Mouse (Mus musculus): ENCODE results near the gene Ankrd11. TPM values are rescaled to one million over a fixed set of nuclear protein-coding genes. Genes with fewer than 3 reads are reported as not detected.
"Not testable (repeated sequence)": the region's sequence is repeated elsewhere in the genome, so short reads cannot be mapped to it uniquely, and the experiment has no call there.

Ankrd11 gene
- polyA plus RNA-seq, 1 experiment from 2014 or later = 94.4 TPM

DNA sequence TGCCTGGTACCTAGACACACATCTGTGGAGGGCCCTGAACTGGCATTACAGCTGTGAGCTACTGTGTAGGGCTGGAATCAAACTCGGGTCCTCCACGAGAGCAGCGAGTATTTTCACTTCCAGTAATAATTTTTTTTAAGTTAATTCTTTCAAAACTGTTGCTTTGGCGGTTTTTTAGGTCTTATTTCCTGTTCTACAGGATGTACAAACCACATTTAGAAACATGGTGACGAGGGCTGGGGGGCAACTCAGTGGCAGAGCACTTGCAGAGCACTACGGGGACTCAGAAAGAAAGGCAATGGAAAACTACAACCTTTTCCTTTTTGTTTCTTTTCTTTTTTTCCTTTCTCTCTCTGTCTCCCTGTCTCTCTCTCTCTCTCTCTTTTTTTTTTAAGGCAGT, 7.9 kb downstream of the Ankrd11 start:
- Histone ChIP-seq H3K27ac (ENCODE audit: low read depth, low read length) (no peak overlapping the region), H3K4me2 (ENCODE audit: low read depth, low read length, severe bottlenecking) (no peak overlapping the region), H3K9me3 (ENCODE audit: control insufficient read depth, low read length) (no peaks in the 10 kb centered on the region), H3K4me1 (replicated peaks; ENCODE audit: control insufficient read depth, insufficient read depth, low read length) (peaks cover 2% of the 10 kb centered on the region; the same call in 1 of the 2 replicates), H3K4me3 (ENCODE audit: low read depth, low read length) (no peak overlapping the region), H3K9ac (ENCODE audit: low read length) (no peak overlapping the region), H3K36me3 (ENCODE audit: control insufficient read depth, insufficient read depth, low read length) (no peaks in the 10 kb centered on the region), H3K27me3 (ENCODE audit: control insufficient read depth, insufficient read depth, low read length) (no peaks in the 10 kb centered on the region)
- ATAC-seq (replicated peaks; ENCODE audit: low FRiP score) (no peak), DNase-seq (ENCODE audit: low spot score) (no peak)
- 92% methylated on average over 6 of the region's 6 CpGs for WGBS

DNA sequence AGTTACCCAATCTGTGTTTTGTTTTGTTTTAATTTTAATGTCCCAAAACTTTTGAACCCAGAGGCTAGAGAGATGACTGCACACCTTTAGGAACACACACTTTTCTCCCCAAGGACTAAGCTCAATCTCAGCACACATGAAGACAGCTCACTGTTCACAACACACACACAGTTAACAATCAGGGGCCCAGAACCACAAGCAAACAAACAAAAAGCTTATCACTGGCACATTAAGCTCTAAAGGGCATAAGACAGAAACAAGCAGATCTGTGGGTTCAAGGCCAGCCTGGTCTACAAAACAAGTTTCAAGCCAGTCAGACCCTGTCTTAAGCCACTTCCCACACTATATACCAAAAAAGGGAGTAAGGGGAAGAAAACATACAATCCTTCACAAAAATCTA, 8.6 kb downstream of the Ankrd11 start:
- DNase-seq (ENCODE audit: low spot score) (no peak), ATAC-seq (replicated peaks; ENCODE audit: low FRiP score) (no peak)
- Histone ChIP-seq H3K27me3 (ENCODE audit: control insufficient read depth, insufficient read depth, low read length) (no peaks in the 10 kb centered on the region), H3K4me3 (ENCODE audit: low read depth, low read length) (no peak overlapping the region), H3K4me1 (replicated peaks; ENCODE audit: control insufficient read depth, insufficient read depth, low read length) (0 out of 2 replicates have a peak, but pooled peaks cover 2% of the 10 kb centered on the region), H3K9ac (ENCODE audit: low read length) (no peak overlapping the region), H3K36me3 (ENCODE audit: control insufficient read depth, insufficient read depth, low read length) (no peaks in the 10 kb centered on the region), H3K9me3 (ENCODE audit: control insufficient read depth, low read length) (no peaks in the 10 kb centered on the region), H3K27ac (ENCODE audit: low read depth, low read length) (no peak overlapping the region), H3K4me2 (ENCODE audit: low read depth, low read length, severe bottlenecking) (no peak overlapping the region)

DNA sequence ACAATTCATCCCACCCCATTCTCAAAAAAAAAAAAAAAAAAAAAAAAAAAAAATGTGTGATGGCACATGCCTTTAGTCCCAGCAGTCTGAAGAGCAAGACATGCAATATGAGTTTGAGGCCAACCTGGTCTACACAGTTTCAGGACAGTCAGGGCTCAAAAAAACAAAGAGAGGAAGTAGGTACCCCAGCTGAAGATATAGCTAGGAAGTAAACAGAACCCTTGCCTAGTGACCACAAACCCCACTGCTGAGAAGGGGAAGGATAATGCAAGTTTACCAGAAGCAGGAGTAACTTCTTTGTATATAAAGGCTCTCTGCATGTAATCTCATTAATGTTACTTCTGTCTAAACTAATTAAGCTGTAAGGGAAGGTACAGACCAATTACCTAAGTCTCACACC, 9.3 kb downstream of the Ankrd11 start:
- DNase-seq (ENCODE audit: low spot score) (no peak), ATAC-seq (replicated peaks; ENCODE audit: low FRiP score) (no peak)
- no peak overlapping the region for H3K4me3 ChIP-seq (ENCODE audit: low read depth, low read length)

DNA sequence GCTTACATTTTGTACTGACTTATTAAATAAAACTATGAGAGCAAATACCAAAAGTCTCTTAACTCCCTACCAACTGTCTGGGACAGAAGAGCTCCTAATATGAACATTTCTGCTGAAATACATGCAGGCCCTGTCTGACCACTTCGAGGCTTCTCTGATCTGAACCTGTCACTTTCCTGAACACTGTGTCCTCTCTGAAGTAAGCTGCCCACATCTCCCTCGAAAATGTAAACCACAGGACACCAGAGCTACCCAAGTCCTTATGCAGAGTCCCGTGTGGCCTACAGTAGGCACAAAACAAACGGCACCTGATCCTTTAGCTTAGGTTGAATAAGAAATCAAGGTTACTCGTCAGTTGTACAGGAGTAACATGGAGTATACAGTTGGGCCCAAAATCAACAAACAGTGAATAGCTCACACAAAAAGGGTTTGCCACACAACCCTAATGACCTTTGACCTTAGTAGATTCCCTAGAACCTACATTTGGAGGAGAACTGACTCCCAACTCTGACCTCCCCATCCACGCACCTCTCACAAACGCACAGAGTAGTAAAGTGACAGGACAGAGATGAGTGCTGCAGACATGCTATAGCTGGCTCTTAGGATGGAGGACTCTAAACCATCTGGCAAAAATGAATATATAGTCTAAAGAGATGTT, 10.6 kb downstream of the Ankrd11 start:
- DNase-seq (ENCODE audit: low spot score) = no peak
- H3K36me3 ChIP-seq (ENCODE audit: control insufficient read depth, insufficient read depth, low read length) = no peaks in the 10 kb centered on the region
- no peak overlapping the region for H3K9ac ChIP-seq (ENCODE audit: low read length)
- no peaks in the 10 kb centered on the region for H3K9me3 ChIP-seq (ENCODE audit: control insufficient read depth, low read length)
- ATAC-seq (replicated peaks; ENCODE audit: low FRiP score) = no peak
- H3K27me3 ChIP-seq (ENCODE audit: control insufficient read depth, insufficient read depth, low read length) = no peaks in the 10 kb centered on the region
- no peak overlapping the region for H3K27ac ChIP-seq (ENCODE audit: low read depth, low read length)
- WGBS = 89% methylated on average over 7 of the region's 7 CpGs
- H3K4me2 ChIP-seq (ENCODE audit: low read depth, low read length, severe bottlenecking) = no peak overlapping the region
- no peak overlapping the region for H3K4me3 ChIP-seq (ENCODE audit: low read depth, low read length)
- no peaks in the 10 kb centered on the region for H3K4me1 ChIP-seq (replicated peaks; ENCODE audit: control insufficient read depth, insufficient read depth, low read length)

More for the DNA sequence above, 9.3 kb downstream of the Ankrd11 start:
- H3K36me3 ChIP-seq (ENCODE audit: control insufficient read depth, insufficient read depth, low read length) = no peaks in the 10 kb centered on the region
- no peak overlapping the region for H3K9ac ChIP-seq (ENCODE audit: low read length)
- H3K27me3 ChIP-seq (ENCODE audit: control insufficient read depth, insufficient read depth, low read length) = no peaks in the 10 kb centered on the region
- H3K27ac ChIP-seq (ENCODE audit: low read depth, low read length) = no peak overlapping the region
- H3K9me3 ChIP-seq (ENCODE audit: control insufficient read depth, low read length) = no peaks in the 10 kb centered on the region
- H3K4me1 ChIP-seq (replicated peaks; ENCODE audit: control insufficient read depth, insufficient read depth, low read length) = 0 out of 2 replicates have a peak, but pooled peaks cover 2% of the 10 kb centered on the region
- no peak overlapping the region for H3K4me2 ChIP-seq (ENCODE audit: low read depth, low read length, severe bottlenecking)

DNA sequence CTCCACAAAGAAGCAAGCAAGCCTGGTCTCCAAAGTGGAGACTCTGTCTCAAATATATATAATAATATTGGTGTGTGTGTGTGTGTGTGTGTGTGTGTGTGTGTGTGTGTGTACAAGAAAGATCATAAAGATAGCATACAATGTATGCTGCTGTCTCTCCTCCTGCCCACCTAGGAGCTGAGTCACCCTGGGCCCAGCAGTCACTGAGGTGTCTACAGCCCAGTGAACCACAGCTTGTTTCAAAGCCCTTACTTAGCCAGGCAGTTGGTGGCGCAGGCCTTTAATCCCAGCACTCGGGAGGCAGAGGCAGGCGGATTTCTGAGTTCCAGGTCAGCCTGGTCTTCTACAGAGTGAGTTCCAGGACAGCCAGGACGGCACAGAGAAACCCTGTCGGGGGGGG, 12.0 kb downstream of the Ankrd11 start:
- not testable (repeated sequence) for H3K4me1 ChIP-seq (replicated peaks; ENCODE audit: control insufficient read depth, insufficient read depth, low read length); H3K4me2 ChIP-seq (ENCODE audit: low read depth, low read length, severe bottlenecking); ATAC-seq (replicated peaks; ENCODE audit: low FRiP score); H3K36me3 ChIP-seq (ENCODE audit: control insufficient read depth, insufficient read depth, low read length); H3K9me3 ChIP-seq (ENCODE audit: control insufficient read depth, low read length); H3K27me3 ChIP-seq (ENCODE audit: control insufficient read depth, insufficient read depth, low read length); H3K27ac ChIP-seq (ENCODE audit: low read depth, low read length); DNase-seq (ENCODE audit: low spot score); H3K4me3 ChIP-seq (ENCODE audit: low read depth, low read length); H3K9ac ChIP-seq (ENCODE audit: low read length)
- 91% methylated on average over 5 of the region's 5 CpGs for WGBS

DNA sequence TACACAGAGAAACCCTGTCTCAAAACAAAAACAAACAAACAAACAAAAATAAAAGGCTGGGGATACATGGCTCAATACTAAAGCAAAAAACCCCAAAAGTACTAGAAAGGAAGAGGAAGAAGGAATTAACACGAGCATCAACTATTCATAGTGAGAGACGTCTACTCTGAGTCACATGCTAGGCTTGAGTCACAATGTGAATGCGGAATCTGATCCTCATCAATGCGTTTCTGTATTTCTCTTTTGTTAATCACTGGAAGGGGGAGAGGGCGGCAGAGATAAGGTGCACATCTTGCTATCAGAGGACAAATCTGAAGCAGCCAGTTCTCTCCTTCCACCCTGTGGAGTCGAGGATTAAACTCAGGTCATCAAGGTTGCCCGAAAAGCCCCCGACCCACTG, 14.3 kb downstream of the Ankrd11 start:
- no peak overlapping the region for H3K27ac ChIP-seq (ENCODE audit: low read depth, low read length)
- H3K36me3 ChIP-seq (ENCODE audit: control insufficient read depth, insufficient read depth, low read length) = no peaks in the 10 kb centered on the region
- no peaks in the 10 kb centered on the region for H3K27me3 ChIP-seq (ENCODE audit: control insufficient read depth, insufficient read depth, low read length)
- no peaks in the 10 kb centered on the region for H3K9me3 ChIP-seq (ENCODE audit: control insufficient read depth, low read length)
- H3K9ac ChIP-seq (ENCODE audit: low read length) = no peak overlapping the region
- 92% methylated on average over 8 of the region's 8 CpGs for WGBS
- H3K4me3 ChIP-seq (ENCODE audit: low read depth, low read length) = no peak overlapping the region
- no peaks in the 10 kb centered on the region for H3K4me1 ChIP-seq (replicated peaks; ENCODE audit: control insufficient read depth, insufficient read depth, low read length)
- no peak overlapping the region for H3K4me2 ChIP-seq (ENCODE audit: low read depth, low read length, severe bottlenecking)
- ATAC-seq (replicated peaks; ENCODE audit: low FRiP score) (no peak), DNase-seq (ENCODE audit: low spot score) (no peak)

DNA sequence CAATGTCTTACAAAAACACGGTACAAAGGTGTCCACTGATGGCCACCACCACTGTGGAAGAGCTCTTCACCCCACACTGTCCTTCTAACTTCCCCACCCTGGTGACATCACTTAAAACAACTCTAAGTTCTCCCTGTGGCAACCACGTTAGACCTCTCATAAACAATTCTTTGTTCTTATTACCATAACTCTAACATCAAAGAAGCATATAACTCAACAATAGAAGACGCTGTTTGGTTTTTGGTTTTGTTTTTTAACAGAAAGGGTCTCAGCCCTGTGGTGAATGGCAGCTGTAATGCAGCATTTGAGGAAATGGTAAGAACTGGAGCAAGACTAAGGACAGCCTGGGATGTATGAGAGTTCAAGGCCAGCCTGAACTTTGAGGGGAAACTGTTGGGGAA, 16.1 kb downstream of the Ankrd11 start:
- WGBS = 94% methylated on average over 3 of the region's 3 CpGs
- no peaks in the 10 kb centered on the region for H3K9me3 ChIP-seq (ENCODE audit: control insufficient read depth, low read length)
- no peaks in the 10 kb centered on the region for H3K27me3 ChIP-seq (ENCODE audit: control insufficient read depth, insufficient read depth, low read length)
- H3K4me1 ChIP-seq (replicated peaks; ENCODE audit: control insufficient read depth, insufficient read depth, low read length) = 0 out of 2 replicates have a peak, but pooled peaks cover 2% of the 10 kb centered on the region
- H3K9ac ChIP-seq (ENCODE audit: low read length) = no peak overlapping the region
- H3K4me3 ChIP-seq (ENCODE audit: low read depth, low read length) = no peak overlapping the region
- no peak overlapping the region for H3K27ac ChIP-seq (ENCODE audit: low read depth, low read length)
- H3K36me3 ChIP-seq (ENCODE audit: control insufficient read depth, insufficient read depth, low read length) = no peaks in the 10 kb centered on the region
- no peak for DNase-seq (ENCODE audit: low spot score)
- H3K4me2 ChIP-seq (ENCODE audit: low read depth, low read length, severe bottlenecking) = no peak overlapping the region
- ATAC-seq (replicated peaks; ENCODE audit: low FRiP score) = no peak

DNA sequence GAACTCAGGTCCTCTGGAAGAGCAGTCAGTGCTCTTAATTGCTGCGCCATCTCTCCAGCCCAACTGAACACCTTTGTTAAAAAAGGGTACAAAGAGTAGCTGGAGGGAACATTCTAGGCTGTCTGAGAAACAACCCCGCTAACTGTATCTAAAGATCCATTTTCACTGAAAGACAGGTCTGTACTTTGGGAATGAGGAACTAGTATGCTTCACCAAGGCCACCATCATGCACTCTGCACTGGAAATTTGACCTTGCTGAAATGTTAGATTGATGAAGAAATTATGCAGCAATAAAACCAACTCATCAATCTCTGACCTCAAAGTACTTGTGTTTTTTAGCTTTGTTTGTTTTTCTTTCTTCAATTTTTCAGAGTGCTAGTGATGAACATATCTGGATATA, 17.9 kb downstream of the Ankrd11 start:
- ATAC-seq (replicated peaks; ENCODE audit: low FRiP score) = no peak
- 97% methylated on average over 2 of the region's 2 CpGs for WGBS
- H3K27me3 ChIP-seq (ENCODE audit: control insufficient read depth, insufficient read depth, low read length) = no peaks in the 10 kb centered on the region
- H3K4me1 ChIP-seq (replicated peaks; ENCODE audit: control insufficient read depth, insufficient read depth, low read length) = peaks cover 2% of the 10 kb centered on the region; the same call in 1 of the 2 replicates
- H3K4me2 ChIP-seq (ENCODE audit: low read depth, low read length, severe bottlenecking) = no peak overlapping the region
- no peak overlapping the region for H3K9ac ChIP-seq (ENCODE audit: low read length)
- no peak overlapping the region for H3K4me3 ChIP-seq (ENCODE audit: low read depth, low read length)
- no peak for DNase-seq (ENCODE audit: low spot score)
- no peaks in the 10 kb centered on the region for H3K36me3 ChIP-seq (ENCODE audit: control insufficient read depth, insufficient read depth, low read length)
- H3K9me3 ChIP-seq (ENCODE audit: control insufficient read depth, low read length) = no peaks in the 10 kb centered on the region
- no peak overlapping the region for H3K27ac ChIP-seq (ENCODE audit: low read depth, low read length)

DNA sequence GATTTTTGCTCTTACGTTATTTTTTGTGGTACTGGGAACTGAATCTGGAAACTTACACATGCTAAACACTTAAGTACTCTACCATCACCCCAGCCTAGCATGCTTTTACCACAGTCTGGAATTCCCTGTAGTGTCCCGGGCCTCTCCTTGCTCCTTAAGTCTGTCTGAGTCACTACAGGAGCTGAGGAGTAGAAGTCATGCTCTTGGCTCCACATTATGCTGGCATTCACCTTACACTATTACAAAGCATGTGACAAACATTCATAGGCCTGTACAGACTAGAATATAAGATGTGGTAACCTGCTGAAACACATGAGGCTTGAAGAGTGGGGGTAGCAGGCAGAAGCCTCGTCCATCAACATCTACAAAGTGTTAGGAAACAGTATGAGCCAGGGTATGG, 19.4 kb downstream of the Ankrd11 start:
- Histone ChIP-seq H3K36me3 (ENCODE audit: control insufficient read depth, insufficient read depth, low read length) (no peaks in the 10 kb centered on the region), H3K27ac (ENCODE audit: low read depth, low read length) (no peak overlapping the region), H3K9me3 (ENCODE audit: control insufficient read depth, low read length) (no peaks in the 10 kb centered on the region), H3K27me3 (ENCODE audit: control insufficient read depth, insufficient read depth, low read length) (no peaks in the 10 kb centered on the region), H3K4me1 (replicated peaks; ENCODE audit: control insufficient read depth, insufficient read depth, low read length) (peaks cover 5% of the 10 kb centered on the region; the same call in 1 of the 2 replicates), H3K4me2 (ENCODE audit: low read depth, low read length, severe bottlenecking) (no peak overlapping the region), H3K9ac (ENCODE audit: low read length) (no peak overlapping the region), H3K4me3 (ENCODE audit: low read depth, low read length) (no peak overlapping the region)
- DNase-seq (ENCODE audit: low spot score) (no peak), ATAC-seq (replicated peaks; ENCODE audit: low FRiP score) (no peak)
- WGBS = 86% methylated on average over 3 of the region's 3 CpGs
